Mouse (Mus musculus) cerebellum, adult 2 months (tissue): ENCODE data around the gene Slc38a10.

ENCODE experiments used
- CTCF ChIP-seq: fragments of 200-500 bp; IDR thresholded peaks from 2 replicates; pipeline ENCODE4 v1.5.1; 2011; ENCODE audit warnings: low read depth, mild to moderate bottlenecking, control low read depth, low read length, moderate library complexity, borderline replicate concordance; ENCODE audit not compliant: insufficient read depth
- POLR2A ChIP-seq: fragments of 200-500 bp; IDR thresholded peaks from 2 replicates; pipeline ENCODE4 v1.6.1; 2011; ENCODE audit warnings: low read length, control low read depth, borderline replicate concordance; ENCODE audit not compliant: insufficient read depth

GRCm38 (mm10) chr11:120186821-120187235 is 35.7 kb upstream of the Slc38a10 start:
- TF ChIP-seq CTCF = no peak
- TF ChIP-seq POLR2A = no peak
